Mouse (Mus musculus): Measurements from ENCODE around the gene Rtn4. TPM values are rescaled to one million over a fixed set of nuclear protein-coding genes. Genes with fewer than 3 reads are reported as not detected.

The Rtn4 gene
- polyA plus RNA-seq, 1 experiment from 2014 or later = 52.2 TPM

DNA sequence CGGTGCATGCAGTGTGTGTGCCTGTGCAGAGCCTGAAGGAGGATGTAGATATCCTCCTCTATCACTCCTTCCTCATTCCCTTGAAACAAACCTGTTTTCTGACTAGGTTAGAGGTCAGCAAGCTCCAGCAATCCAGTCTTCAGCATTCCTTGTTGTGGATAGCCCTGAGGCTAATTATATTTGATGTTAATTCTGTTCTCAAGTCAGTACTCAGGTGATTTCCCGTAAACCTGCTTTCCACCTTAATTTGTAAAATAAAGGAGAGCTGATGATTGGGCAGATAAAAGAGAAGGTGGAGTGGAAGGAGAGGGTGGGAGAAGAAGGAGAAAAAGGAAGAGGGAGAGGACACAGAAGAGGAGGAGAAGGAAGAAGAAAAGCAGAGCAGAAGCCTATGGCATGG lies 8.5 kb upstream of the Rtn4 start:
- Histone ChIP-seq H3K4me3 (no peak overlapping the region), H3K9ac (no peak overlapping the region), H3K4me1 (no peaks in the 10 kb centered on the region), H3K9me3 (no peaks in the 10 kb centered on the region), H3K4me2 (no peak overlapping the region), H3K27ac (no peak overlapping the region), H3K36me3 (no peaks in the 10 kb centered on the region), H3K27me3 (no peaks in the 10 kb centered on the region)
- WGBS = 88% methylated on average over 2 of the region's 2 CpGs
- ATAC-seq (ENCODE audit: borderline replicate concordance, extremely low read depth, low FRiP score, low TSS enrichment) = no peak

DNA sequence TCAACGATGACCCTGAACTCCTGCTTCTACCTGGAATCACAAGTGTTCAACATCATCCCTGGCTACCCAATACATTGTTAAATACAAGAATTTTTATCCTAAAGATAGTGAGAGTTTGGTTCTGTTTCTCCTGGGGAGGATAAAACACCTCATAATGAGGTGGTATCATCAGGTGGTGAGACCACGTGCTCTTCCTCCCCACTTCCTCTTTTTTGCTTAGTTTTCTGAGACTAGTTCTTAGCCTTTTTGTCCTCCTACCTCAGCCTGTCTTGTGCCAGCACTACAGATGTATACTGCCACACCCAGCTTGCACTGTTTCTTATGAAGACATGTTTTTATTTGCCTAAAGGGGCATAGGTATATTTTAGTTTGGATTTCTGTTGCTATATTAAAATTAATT lies 6.6 kb upstream of the Rtn4 start:
- Histone ChIP-seq H3K4me2 (no peak overlapping the region), H3K9ac (no peak overlapping the region), H3K9me3 (no peaks in the 10 kb centered on the region), H3K27ac (no peak overlapping the region), H3K4me3 (no peak overlapping the region), H3K4me1 (no peaks in the 10 kb centered on the region), H3K27me3 (no peaks in the 10 kb centered on the region), H3K36me3 (no peaks in the 10 kb centered on the region)
- 79% methylated on average over 2 of the region's 2 CpGs for WGBS
- ATAC-seq (ENCODE audit: borderline replicate concordance, extremely low read depth, low FRiP score, low TSS enrichment) = no peak

DNA sequence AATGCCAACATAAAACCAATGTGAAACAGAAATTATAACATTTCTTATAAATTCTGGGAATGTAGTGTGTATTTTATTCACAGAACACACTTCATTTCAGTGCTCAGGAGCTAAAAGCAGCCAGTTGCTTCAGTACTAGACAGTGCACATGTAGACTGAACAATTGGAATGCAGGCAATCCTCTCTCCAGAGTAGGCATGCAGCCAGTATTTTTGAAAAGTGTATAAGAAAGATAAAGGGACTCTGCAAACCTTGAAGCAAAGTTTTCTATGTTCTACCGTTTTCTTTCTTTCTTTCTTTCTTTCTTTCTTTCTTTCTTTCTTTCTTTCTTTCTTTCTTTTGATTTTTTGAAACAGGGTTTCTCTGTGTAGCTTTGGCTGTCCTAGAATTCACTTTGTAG lies 1.2 kb upstream of the Rtn4 start:
- H3K9me3 ChIP-seq = no peaks in the 10 kb centered on the region
- H3K27me3 ChIP-seq = no peaks in the 10 kb centered on the region
- ATAC-seq (ENCODE audit: borderline replicate concordance, extremely low read depth, low FRiP score, low TSS enrichment) = no peak
- H3K4me3 ChIP-seq = no peak overlapping the region
- H3K27ac ChIP-seq = no peak overlapping the region
- H3K4me2 ChIP-seq = peak overlapping the region; percentile 50; the same call in 1 of the 2 replicates
- peaks cover 8% of the 10 kb centered on the region for H3K4me1 ChIP-seq
- WGBS = 60% methylated on average over 1 of the region's 1 CpGs
- no peaks in the 10 kb centered on the region for H3K36me3 ChIP-seq
- H3K9ac ChIP-seq = no peak overlapping the region

DNA sequence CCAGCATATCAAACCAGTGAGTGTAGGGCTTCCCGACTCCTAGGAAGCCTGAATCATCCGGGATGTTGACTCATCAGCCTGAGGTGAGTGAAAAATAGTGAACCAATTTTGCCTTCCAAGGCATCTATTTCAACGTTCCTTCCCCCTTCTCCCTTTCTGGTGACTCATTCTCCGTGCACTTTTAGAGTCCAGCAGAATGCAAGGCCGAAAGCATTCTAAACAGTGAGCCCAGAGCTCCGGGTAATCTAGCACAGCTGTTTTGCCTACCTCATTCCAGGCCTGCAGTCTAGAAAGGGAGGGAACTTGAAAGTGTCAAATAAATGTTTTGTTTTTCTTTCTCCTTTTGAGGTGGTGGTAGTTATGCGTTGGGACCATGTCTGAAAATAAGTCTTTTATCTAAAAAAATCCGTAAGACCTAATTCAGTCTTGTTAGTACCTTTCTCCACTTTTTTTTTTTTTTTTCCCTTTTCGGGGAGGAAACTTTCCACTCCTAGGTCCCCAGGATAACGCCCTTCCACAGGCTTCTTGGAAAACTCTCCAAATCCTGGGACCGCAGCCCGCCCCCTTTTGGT lies 550 bp upstream of the Rtn4 start:
- Histone ChIP-seq H3K27ac (peak overlapping the region; percentile 82), H3K9ac (no peak overlapping the region), H3K4me2 (peak overlapping the region; percentile 50), H3K4me3 (peak overlapping the region; percentile 99; the same call in 1 of the 2 replicates), H3K4me1 (peaks cover 12% of the 10 kb centered on the region), H3K36me3 (no peaks in the 10 kb centered on the region), H3K27me3 (no peaks in the 10 kb centered on the region), H3K9me3 (no peaks in the 10 kb centered on the region)
- 14% methylated on average over 12 of the region's 12 CpGs for WGBS
- no peak for ATAC-seq (ENCODE audit: borderline replicate concordance, extremely low read depth, low FRiP score, low TSS enrichment)

DNA sequence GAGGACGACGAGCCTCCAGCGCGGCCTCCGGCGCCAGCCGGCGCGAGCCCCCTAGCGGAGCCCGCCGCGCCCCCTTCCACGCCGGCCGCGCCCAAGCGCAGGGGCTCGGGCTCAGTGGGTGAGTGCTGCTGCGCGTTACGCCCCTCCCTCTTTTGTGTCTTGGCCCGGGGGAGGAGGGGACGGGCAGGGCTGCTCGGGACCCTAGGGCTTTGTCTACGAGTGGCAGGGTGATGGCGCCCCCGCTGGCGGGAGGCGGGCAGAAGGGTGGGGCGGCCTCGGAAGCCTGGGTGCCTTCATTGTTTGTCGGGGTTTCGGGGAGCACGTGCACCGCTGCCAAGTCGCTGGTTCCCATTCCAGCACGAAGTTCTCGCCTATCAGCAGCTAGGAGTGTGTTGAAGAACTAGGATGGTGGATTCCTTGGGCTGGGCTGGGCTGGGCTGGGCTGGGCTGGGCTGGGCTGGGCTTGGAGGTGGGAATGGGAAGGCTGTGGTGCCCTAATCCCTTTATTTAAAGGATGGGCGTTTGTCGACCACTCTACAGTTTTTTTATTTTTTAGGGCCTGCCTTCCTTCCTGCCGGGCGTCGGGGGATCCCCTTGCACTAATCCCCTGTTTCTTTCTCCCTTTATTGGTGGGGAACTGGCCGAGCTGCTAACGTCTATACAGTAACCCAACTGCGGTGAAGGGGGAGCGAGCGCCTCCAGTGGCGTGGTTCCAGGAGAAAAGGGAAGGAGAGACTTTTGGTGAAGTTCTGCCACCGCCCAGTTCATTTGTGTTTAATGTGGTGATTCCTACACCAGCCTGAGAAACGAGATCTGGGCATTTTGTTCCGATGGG lies 1.0 kb downstream of the Rtn4 start:
- Histone ChIP-seq H3K4me2 (peak overlapping the region; percentile 61), H3K27me3 (no peaks in the 10 kb centered on the region), H3K27ac (peak overlapping the region; percentile 99), H3K9ac (peak overlapping the region; percentile 98), H3K36me3 (no peaks in the 10 kb centered on the region), H3K4me1 (peaks cover 12% of the 10 kb centered on the region), H3K9me3 (no peaks in the 10 kb centered on the region), H3K4me3 (peak overlapping the region; percentile 99)
- ATAC-seq (ENCODE audit: borderline replicate concordance, extremely low read depth, low FRiP score, low TSS enrichment) = peak; percentile 89
- WGBS = under 1% methylated on average over 50 of the region's 53 CpGs

DNA sequence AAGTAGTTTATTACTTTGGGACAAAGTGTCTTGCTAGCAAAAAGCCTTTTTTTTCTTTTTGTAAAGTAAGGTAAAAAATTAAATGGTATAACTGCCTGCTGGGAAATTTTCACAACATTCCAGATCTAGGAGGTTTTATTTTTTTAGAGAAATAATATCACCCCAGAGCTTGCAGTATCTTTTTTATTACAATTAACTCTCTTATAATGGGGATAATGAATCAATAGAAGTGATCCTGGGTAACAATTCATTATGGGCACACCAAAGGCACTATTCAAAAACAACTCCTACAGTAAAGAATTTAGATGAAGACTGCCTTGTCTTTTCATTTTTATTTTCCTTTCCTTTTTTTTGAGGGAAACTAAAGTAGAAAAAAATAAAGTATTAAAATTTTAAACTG lies 2.0 kb downstream of the Rtn4 start:
- H3K4me1 ChIP-seq = peaks cover 12% of the 10 kb centered on the region
- no peaks in the 10 kb centered on the region for H3K36me3 ChIP-seq
- H3K27ac ChIP-seq = no peak overlapping the region
- H3K9me3 ChIP-seq = no peaks in the 10 kb centered on the region
- peak overlapping the region; percentile 61; the same call in 1 of the 2 replicates for H3K4me2 ChIP-seq
- H3K4me3 ChIP-seq = no peak overlapping the region
- H3K27me3 ChIP-seq = no peaks in the 10 kb centered on the region
- ATAC-seq (ENCODE audit: borderline replicate concordance, extremely low read depth, low FRiP score, low TSS enrichment) = no peak
- no peak overlapping the region for H3K9ac ChIP-seq

DNA sequence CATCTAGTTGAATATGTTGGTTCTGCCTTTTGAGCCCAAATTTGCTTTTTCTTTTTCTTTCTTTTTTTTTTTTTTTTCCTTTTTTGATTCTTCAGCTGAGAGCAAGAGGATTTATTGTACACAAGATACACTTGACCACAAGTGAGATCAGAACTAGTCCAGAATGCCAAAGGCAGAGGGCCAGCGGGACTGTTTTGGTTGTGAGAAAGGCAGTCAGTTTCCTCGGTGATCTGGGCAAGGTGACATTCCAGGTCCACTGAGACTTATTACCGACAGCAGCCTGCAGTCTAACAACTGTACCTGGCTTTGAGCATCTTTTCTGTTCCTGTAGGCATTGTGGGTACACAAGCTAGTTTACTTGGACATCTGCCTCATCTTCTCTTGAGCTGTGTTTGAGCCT lies 10.0 kb downstream of the Rtn4 start:
- no peak overlapping the region for H3K4me3 ChIP-seq
- peaks cover 10% of the 10 kb centered on the region for H3K4me1 ChIP-seq
- no peak for ATAC-seq (ENCODE audit: borderline replicate concordance, extremely low read depth, low FRiP score, low TSS enrichment)
- no peak overlapping the region for H3K27ac ChIP-seq
- H3K4me2 ChIP-seq = no peak overlapping the region
- no peak overlapping the region for H3K9ac ChIP-seq
- no peaks in the 10 kb centered on the region for H3K27me3 ChIP-seq
- peaks cover 11% of the 10 kb centered on the region for H3K36me3 ChIP-seq
- H3K9me3 ChIP-seq = no peaks in the 10 kb centered on the region
- whole genome bisulfite sequencing = 82% methylated on average over 3 of the region's 3 CpGs

DNA sequence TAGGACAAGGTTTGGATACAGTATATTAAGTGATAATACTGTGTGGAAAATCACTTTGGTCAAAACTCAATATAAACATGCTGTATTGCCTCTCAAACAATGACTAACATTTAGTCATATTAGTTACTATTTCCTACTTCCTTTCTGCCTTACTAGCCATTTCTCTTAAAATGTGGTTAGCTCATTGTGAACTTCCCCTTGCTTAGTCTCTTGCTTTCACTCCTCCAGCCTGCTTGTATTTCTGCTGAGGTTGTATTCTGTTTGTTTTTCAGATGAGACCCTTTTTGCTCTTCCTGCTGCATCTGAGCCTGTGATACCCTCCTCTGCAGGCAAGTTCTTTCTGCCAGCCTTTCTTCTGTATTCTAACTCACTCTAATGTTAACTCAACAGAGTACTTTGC lies 12.5 kb downstream of the Rtn4 start:
- Histone ChIP-seq H3K36me3 (peaks cover 14% of the 10 kb centered on the region), H3K9me3 (no peaks in the 10 kb centered on the region), H3K4me1 (peaks cover 10% of the 10 kb centered on the region), H3K4me2 (no peak overlapping the region), H3K27me3 (no peaks in the 10 kb centered on the region), H3K4me3 (no peak overlapping the region), H3K27ac (no peak overlapping the region), H3K9ac (no peak overlapping the region)
- no peak for ATAC-seq (ENCODE audit: borderline replicate concordance, extremely low read depth, low FRiP score, low TSS enrichment)

DNA sequence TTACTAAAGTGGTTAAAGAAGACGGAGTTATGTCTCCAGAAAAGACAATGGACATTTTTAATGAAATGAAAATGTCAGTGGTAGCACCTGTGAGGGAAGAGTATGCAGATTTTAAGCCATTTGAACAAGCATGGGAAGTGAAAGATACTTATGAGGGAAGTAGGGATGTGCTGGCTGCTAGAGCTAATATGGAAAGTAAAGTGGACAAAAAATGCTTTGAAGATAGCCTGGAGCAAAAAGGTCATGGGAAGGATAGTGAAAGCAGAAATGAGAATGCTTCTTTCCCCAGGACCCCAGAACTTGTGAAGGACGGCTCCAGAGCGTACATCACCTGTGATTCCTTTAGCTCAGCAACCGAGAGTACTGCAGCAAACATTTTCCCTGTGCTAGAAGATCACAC lies 14.1 kb downstream of the Rtn4 start:
- 76% methylated on average over 4 of the region's 4 CpGs for WGBS
- no peak overlapping the region for H3K4me2 ChIP-seq

DNA sequence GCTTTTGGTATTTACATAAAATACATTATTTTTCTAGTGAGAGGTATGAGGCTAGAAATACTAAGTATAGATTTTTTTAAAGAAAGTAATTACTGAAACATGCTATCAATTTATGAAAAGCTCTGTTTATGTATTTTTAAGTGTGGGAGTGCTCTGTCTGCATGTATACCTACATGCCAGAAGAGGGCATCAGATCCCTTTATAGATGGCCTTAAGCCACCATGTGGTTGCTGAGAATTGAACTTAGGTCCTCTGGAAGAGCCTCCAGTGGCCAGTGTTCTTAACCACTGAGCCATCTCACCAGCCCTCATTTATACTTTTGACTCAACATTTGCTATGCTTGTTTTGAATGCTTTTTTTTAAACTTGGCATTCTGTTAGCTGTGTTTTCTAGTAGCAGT lies 16.8 kb downstream of the Rtn4 start:
- no peak for ATAC-seq (ENCODE audit: borderline replicate concordance, extremely low read depth, low FRiP score, low TSS enrichment)
- peaks cover 14% of the 10 kb centered on the region for H3K36me3 ChIP-seq

More for the DNA sequence above, 14.1 kb downstream of the Rtn4 start:
- no peak overlapping the region for H3K27ac ChIP-seq
- no peak overlapping the region for H3K4me3 ChIP-seq
- no peaks in the 10 kb centered on the region for H3K9me3 ChIP-seq
- no peak for ATAC-seq (ENCODE audit: borderline replicate concordance, extremely low read depth, low FRiP score, low TSS enrichment)
- no peak overlapping the region for H3K9ac ChIP-seq
- H3K36me3 ChIP-seq = peaks cover 14% of the 10 kb centered on the region
- no peaks in the 10 kb centered on the region for H3K27me3 ChIP-seq
- H3K4me1 ChIP-seq = peaks cover 10% of the 10 kb centered on the region

DNA sequence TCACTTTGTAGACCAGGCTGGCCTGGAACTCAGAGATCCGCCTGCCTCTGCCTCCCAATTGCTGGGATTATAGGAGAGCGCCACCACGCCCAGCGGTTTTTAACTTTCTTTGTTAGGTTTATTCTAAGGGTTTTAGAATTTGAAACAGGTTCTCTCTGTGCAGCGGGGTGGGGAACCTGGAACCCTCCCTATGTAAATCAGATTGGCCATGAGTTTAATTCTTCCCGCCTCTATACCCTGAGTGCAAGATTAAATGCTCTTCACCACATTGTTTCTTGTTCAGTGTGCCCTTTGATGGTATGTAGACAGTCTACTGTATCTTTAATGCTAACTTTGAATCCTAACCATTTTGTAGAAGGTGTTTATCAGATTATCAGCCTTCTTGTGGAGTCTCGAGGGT lies 21.4 kb downstream of the Rtn4 start:
- no peak for ATAC-seq (ENCODE audit: borderline replicate concordance, extremely low read depth, low FRiP score, low TSS enrichment)
- Histone ChIP-seq H3K27me3 (no peaks in the 10 kb centered on the region), H3K4me3 (no peak overlapping the region), H3K9ac (no peak overlapping the region), H3K9me3 (no peaks in the 10 kb centered on the region), H3K36me3 (no peaks in the 10 kb centered on the region), H3K4me1 (peaks cover 7% of the 10 kb centered on the region), H3K4me2 (no peak overlapping the region), H3K27ac (no peak overlapping the region)
- 87% methylated on average over 7 of the region's 7 CpGs for WGBS

More for the DNA sequence above, 16.8 kb downstream of the Rtn4 start:
- H3K9me3 ChIP-seq = no peaks in the 10 kb centered on the region
- no peak overlapping the region for H3K4me2 ChIP-seq
- no peak overlapping the region for H3K4me3 ChIP-seq
- no peaks in the 10 kb centered on the region for H3K27me3 ChIP-seq
- no peak overlapping the region for H3K27ac ChIP-seq
- no peak overlapping the region for H3K9ac ChIP-seq
- no peaks in the 10 kb centered on the region for H3K4me1 ChIP-seq

DNA sequence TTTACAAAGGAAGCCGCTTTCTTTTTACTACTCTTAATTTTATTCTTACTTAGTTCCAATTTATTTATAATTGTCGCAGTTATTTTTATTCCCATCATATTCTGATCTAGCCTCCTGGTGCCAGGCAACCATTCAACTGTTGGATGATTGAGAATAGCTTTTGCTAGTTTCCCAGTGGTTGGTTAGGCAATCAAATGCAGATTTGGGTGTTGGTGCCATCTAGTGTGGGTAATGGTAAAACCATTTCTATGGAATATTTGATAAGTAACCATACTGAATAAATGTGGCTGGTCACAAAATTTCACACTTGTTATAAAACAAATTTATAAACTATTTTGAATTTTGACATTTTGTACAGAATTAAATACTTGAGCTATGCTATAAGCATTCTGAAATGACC lies 22.0 kb downstream of the Rtn4 start:
- Histone ChIP-seq H3K4me1 (peaks cover 7% of the 10 kb centered on the region), H3K36me3 (no peaks in the 10 kb centered on the region), H3K4me2 (no peak overlapping the region), H3K9me3 (no peaks in the 10 kb centered on the region), H3K27me3 (no peaks in the 10 kb centered on the region), H3K9ac (no peak overlapping the region), H3K27ac (no peak overlapping the region), H3K4me3 (no peak overlapping the region)
- 88% methylated on average over 2 of the region's 2 CpGs for WGBS
- ATAC-seq (ENCODE audit: borderline replicate concordance, extremely low read depth, low FRiP score, low TSS enrichment) = no peak

Data from lung, embryonic 15.5 days (tissue).